In the genomic region with DNA sequence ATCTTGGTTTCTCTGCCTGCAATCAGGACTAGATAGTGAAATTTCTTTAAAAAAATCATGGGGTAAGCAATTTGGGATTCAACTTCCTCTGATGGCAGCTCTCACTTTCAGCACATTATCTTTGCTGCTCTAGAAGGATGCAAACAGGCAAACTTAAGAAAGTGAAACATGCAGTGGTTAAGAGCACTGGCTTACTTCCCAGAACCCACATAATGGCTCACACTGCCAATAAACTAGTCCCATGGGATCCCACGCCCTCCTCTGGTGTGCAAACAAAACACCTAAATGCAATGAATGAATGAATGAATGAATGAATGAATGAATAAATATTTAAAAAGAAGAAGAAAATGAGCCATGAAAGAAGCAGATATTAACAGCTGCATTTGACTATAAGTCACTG, we compare ENCODE assay signal across 25 mouse cellular contexts.
DNase-seq lines count a peak whose midpoint lies in the region; ATAC-seq and TF ChIP-seq lines count a peak whose summit lies in the region.
"Had no signal": no experiment of that assay in that cellular context is flagged by ENCODE, and none has a peak within 500 bp of the region (broad histone marks: within the 10 kb centered on the region; RNA-seq: fewer than 3 reads in every experiment).

No protein-coding gene starts in this region.

- no peaks in the 10 kb centered on the region for H3K79me3 ChIP-seq in C2C12 (ENCODE audit: low read depth)

- DNase-seq in 3134 (ENCODE audit: extremely low read depth, insufficient read length, low spot score) = peak; percentile 27
- peak; percentile 67 for DNase-seq in adipocyte (ENCODE audit: low spot score)
- DNase-seq in cerebellum, adult 9-11 months = no peak
- no peak for DNase-seq in gastrocnemius, postnatal 25 days
- DNase-seq: adrenal gland, adult 2 months; adrenal gland, postnatal 10 days; adrenal gland, postnatal 25 days; B cell, adult 2 months; cerebellum, adult 11-12 months; cerebellum, adult 2 months; cerebellum, adult 9-10 months; cerebellum, postnatal 14 days; cerebellum, postnatal 36 days; embryo, embryonic 11 days had no signal

- no peak overlapping the region for H3K4me3 ChIP-seq in C2C12 (ENCODE audit: insufficient read depth, poor library complexity, severe bottlenecking)
- H3K4me3 ChIP-seq: embryonic facial prominence, embryonic 13.5 days; embryonic facial prominence, embryonic 15.5 days; erythroblast, embryonic 14.5 days; forebrain, embryonic 10.5 days; forebrain, embryonic 12.5 days had no signal

- ATAC-seq in cerebellum, adult (ENCODE audit: insufficient number of reproducible peaks, low FRiP score, low TSS enrichment) = no peak
- ATAC-seq: activated CD4-positive, CD25-positive, alpha-beta regulatory T cell, adult 4 months; forebrain, embryonic 14.5 days; forebrain, embryonic 16.5 days; Patski had no signal

- H3ac ChIP-seq in C2C12 (ENCODE audit: control insufficient read depth, insufficient read length, low read depth) = no peak overlapping the region

- H3K36me3 ChIP-seq in C2C12 (ENCODE audit: control insufficient read depth, insufficient read depth) = no peaks in the 10 kb centered on the region
- H3K36me3 ChIP-seq: embryonic facial prominence, embryonic 13.5 days; embryonic facial prominence, embryonic 15.5 days; forebrain, embryonic 10.5 days; forebrain, embryonic 12.5 days had no signal

- TF ChIP-seq CTCF in C2C12 (IDR thresholded peaks at IDR 0.05; ENCODE audit: control insufficient read depth, insufficient read depth, insufficient read length) = no peak

- no peaks in the 10 kb centered on the region for H3K27me3 ChIP-seq in C2C12 (ENCODE audit: control insufficient read depth, insufficient read depth, insufficient read length)
- H3K27me3 ChIP-seq: embryonic facial prominence, embryonic 13.5 days; embryonic facial prominence, embryonic 15.5 days; forebrain, embryonic 12.5 days; Patski had no signal

- no peaks in the 10 kb centered on the region for H3K79me2 ChIP-seq in C2C12 (ENCODE audit: control insufficient read depth, insufficient read depth)

TF ChIP-seq in C2C12, 6 proteins besides CTCF, POLR2A, EP300 and RAD21:
- TF ChIP-seq FOSL1 (IDR thresholded peaks at IDR 0.05; ENCODE audit: insufficient read depth, low read length, poor library complexity, severe bottlenecking) (peak; percentile 35), USF1 (IDR thresholded peaks at IDR 0.05; ENCODE audit: low read depth) (no peak)

Comparison
In these comparisons a context has a peak if more than half of its experiments do, and no peak if none do; other contexts are left out.
1. DNase-seq: peak in 3134 (single experiment) and adipocyte (single experiment); none in cerebellum, adult 9-11 months (single experiment) and gastrocnemius, postnatal 25 days (single experiment).